Mouse (Mus musculus) adrenal gland, adult 2 months (tissue): ENCODE measurements at regions not wholly inside any gene's neighbourhood (a gene's known extent, or its start where the extent isn't known, plus 50 kb on each side); places are given as distances from the start of the nearest gene placed in this dataset.
A peak's percentile ranks its signal among the peaks of the same experiment; 100 is the strongest.

Experiments used
- DNase-seq: peaks from one replicate; pipeline ENCODE4 v3.0.0; 2021

DNA sequence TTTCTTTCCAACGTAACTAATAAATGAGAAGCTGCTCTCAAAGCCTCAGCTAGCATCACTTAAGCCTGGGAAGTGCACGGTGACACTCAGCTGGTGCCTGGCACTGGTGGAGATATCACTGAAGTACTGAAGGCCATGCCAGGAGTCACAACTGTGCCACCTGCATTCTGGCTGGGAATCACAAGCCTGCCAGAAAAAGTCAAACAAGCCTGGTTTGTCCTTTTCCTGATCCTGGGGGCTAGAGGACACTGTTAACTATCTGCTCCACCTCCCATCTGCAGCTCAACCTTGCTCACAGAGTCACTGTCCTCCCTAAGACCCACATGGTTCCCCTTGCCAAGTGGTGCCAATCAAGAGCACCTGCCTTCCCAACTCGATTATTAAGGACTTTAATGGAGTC is 135.2 kb upstream of the Car8 start:
- no peak for DNase-seq

DNA sequence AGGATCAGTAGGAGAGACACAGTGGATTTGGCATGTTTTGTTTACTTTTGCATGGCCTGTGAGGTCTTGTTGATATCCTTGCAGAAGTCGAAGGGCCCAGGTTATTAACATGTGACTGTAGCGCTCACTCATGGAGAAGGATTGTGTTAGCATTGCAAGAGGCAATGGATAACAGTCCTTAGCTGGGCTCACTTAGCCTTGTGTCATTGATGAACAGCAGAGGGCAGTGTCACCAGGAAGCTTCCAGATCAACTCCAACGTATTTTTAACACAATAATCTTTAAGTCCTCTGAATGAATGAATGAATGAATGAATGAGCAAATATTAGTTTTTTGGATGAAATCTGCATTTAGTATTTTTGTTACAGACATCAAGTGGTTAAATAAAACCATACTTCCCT is 133.2 kb upstream of the Car8 start:
- no peak for DNase-seq

DNA sequence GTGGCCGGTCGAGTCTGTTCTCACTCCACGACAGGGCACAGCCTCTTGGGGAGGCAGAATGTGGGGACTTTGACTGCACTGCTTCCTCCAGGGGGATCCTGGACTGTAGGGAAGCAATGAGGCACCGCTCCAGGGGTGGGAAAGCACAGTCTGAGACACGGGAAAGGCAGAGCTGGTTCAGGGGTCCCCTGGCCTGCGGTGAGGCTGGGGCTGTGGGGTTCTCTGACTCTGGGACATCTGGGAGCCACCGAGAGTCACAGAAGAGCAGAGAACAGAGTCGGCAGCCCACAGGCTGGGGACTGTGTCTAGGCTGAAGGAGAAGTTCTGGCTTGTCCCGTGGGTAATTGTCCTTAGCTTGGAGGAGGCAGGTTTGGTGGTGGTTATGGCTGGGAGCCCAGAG is 131.9 kb upstream of the Car8 start:
- no peak for DNase-seq

DNA sequence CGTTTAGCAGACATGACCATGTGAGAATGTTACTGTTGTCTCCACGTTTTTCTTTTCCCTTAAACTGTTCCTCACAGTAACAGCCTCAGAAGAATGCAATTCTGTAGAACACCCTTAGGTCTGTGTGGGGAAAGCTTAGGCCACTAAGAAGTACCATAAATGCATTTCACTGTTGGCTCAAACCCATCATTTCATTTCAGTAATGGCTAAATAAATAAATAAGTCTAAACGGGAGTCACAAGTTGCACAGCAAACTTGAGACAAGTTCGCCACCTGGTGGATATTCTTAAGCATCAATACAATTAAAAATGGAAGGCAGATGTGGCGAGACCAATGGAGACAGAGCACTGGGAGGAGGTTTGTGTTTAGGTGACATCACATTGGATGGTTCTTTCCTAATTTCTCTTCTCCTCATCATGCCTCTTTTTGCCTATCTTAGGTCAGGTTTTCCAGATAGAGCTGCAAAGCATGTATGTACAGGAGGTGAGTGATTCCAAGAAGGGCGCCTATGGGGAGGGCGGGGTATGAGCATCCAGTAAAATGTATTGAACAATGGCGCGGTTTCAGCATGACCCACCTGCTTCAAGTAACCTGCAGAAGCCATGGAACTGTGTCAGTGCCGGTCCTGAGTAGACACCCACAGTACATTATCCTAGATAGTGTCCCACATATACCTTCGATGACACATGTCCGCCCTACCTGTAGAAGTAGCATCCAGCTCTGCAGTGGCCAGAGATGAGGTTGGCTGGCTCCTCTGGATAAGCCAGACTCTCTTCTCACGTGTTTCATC is 128.8 kb upstream of the Car8 start:
- peak; percentile 22 for DNase-seq

DNA sequence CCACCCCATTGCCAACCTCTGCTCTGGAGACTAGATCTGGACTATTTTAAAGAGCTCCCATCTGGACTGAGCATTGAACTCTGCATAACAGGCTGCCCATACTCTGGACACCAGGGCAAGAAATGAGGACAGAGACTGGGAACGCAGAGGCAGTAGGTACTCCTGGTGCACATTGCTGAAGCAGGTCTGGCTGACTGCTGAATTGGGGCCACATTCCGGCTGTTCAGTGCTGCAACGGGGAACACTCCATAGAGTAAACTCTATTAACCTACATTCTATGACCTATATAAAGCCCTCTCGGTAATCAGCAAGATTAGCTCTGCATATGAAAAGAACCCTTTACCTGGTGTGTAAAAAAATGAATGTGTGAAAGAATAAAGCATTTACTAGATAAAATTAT is 128.1 kb upstream of the Car8 start:
- DNase-seq: no peak

DNA sequence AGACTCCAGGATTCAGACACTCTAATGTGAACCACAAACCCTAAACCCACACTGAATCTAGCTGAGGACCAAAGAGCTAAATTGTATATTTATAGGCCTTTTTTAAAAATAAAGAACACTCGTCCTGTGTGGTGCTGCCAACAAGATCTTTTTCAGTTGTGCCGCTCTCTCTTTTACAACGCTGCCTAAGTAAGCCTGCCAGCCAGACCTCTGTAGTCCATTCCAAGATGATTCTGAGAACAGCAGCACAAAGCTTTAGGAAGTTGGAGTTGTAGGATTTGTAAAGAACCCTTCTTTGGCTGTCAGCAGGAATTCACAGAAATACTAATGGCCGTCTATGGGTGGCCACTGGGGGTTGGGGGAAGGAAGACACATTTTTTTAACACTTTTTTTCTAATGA is 123.6 kb upstream of the Car8 start:
- no peak for DNase-seq

DNA sequence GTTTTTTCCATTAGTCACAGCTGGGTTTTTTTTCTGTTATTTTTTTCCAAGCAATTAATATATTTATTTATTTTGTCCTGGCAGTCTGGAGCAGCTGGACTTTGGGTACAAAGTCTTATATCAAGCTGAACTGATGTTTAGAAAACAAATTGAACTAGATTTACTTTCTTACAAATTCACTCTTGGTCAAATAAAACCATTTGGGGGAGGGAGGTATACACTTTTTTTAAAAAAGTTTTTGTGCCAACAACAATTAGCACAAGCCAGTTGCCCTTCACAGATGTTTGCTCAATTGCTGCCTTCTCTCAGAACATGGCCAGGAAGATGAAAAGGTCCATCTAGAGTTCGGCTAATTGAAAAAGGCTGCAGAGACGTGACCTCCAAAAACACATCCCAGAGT is 123.1 kb upstream of the Car8 start:
- no peak for DNase-seq

DNA sequence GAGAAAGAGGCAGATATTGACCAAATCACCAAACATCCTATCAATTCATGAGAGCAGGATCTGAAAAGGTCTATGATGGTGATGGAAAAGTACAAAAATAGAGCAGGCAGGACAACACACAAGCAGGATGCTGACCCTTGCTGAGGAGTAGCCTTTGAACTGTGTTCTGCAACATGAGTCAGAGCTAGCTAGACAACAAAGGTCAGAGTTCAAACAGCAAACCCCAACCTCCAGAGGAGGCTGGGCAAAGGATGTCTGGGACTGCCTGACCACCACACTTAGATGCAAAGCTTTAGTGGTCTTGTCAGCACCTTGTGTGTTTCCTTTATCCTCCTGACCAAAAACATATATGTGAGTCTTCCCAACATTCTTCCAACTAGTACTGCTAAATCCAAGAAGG is 122.5 kb upstream of the Car8 start:
- DNase-seq: no peak

DNA sequence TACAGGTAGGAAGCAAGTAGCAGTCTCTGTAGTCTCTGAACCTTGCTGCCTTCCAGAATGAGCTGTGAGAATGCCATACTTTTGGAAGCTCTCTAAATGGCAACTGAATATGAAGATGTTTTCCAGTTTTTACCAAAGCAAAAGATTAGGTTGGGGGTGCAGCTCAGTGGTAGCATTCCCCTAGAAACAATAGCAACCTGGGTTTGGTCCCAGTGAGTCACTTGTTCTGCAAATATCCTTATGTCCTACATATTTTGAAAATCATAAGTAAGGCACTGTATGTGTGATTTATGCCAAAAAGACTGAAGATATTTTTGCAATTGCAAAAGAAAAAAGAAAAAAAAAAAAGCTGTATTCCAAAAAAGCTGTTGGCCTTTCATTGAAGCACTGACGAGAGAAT is 118.6 kb upstream of the Car8 start:
- DNase-seq: no peak

DNA sequence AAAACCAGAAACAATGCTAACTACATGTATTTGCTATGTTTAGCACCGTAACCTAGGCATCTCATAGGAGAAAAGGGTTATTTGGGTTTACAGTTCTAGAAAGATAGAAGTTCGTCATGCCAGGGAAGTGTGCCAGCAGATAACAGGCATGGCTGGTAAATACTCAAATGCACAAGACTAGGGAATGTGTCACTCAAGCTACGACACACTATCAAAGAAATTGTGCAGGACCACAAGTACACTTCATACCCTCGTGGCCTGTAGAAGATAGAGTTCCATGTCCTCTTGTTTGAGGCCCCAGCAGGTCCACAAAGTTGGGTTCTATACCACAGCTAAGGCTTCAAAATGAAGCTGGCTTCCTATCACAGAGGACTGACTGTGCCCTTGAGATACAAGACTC is 103.1 kb upstream of the Car8 start:
- DNase-seq: no peak

DNA sequence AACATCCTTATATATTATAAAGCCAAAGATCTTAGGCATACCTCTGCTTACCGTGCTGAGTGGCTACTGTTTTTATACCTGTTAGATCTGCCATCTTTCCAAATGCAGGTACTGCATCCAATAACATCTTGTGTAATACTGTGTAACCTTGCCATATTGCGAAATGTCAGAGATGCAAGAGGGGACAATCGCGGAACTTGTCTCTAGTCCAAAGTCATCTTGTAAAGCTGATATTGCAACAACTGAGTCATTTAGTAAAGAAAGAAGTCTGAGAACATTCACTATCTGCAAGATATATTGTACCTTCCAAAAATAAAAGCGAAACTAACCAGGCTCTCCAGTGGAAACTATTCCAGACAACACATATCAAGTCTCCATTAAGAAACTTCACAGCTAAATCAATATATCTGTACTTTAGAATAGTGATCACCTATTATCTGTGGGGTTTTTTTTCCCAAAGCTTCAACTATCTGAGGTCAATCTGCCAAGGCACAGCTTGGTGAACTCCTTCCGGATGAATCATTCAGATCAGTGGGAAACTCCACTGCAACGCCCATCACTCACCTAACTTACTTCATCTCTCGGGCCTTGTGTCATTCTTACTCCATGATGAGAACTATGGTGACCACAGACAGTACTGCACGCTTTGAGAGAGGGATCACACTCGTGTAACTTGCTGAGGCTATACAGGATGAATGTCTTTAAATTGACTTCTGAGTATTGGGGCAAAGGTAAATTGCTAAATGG is 70.6 kb upstream of the Car8 start:
- DNase-seq: no peak

DNA sequence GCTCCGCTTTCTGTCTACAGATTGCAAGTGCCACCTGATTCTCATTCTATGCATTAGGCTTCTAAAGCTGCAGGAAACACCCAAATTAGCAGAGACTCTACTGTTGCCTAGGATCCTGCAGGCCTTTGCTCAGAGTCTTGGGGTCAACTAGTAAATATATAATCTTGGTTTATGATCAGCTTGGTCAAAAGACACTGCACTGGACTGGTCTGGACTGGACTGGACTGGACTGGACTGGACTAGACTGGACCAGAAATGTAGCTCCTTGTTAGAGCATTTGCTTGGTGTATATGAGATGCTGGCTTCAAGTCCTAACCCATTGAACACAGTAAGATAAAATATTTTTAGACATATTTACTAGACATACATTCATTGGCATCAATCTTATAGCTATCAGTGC is 53.7 kb upstream of the Car8 start:
- no peak for DNase-seq

DNA sequence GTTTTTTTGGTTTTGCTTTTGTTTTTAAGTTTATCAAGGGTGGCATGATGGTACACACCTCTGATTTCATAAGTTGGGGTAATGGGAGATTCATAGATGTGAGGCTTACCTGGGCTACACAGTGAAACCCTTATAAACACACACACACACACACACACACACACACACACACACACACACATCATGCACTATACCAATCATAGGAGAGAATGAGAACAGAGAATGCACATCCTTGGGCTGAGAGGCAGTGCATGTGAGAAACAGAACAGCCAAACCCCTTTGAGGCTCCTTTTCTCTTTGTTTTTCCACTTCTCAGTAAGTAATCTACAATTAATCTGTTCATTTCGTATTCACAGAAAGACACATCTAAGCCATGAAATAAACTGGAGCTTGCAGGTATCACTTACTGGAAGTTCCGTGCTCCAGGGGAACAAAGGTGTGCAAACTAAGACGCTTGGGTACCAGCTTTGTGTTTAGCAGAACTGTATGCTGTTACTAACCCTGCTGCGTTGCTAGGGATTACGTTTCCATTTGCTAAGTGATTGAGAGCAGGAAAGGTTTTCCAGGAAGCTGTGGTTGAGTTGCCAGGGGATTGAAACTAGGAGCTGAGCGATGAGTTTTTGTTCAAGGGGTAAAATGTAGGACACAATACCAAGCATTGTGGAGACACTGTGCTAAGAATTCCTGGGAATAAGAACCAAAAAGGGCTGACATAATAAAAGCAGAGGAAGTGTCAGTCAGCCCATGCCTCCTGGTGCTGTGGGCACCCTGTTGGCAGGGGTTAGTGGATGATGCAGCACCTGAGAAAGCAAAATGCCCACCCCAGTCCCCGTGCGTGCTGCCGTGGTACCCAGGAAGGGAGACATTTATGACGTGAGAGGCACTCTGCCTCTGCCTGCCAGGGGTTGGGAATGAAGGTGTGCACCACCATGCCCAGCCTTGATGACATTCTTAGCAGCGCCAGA is 53.0 kb upstream of the Car8 start:
- no peak for DNase-seq

DNA sequence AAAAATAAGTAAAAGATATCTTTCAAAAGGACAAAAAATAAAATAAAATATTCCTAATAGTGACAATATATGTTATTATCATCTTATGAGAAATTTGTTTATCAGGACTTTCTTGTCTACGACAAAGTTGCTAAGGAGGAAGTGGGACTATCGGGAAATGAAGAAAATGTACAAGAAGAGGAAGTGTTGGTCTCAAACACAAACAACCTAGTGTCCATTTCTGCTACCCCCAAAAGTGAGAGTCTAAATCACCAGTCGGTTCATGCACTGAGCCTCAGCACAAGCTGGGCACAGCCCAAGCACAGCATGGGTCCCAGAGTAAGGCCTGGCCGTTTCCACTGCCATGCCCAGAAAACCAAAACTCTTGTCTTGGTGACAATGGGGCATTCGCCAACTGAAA is 51.1 kb upstream of the Car8 start:
- no peak for DNase-seq
